Mouse (Mus musculus) frontal cortex, adult 2 months (tissue): Measurements from ENCODE around the gene Smarcd3. TPM values are rescaled to one million over a fixed set of nuclear protein-coding genes. Genes with fewer than 3 reads are reported as not detected.

Experiments used
- DNase-seq, 2 experiments: peaks; one replicate each; pipeline ENCODE4 v3.0.0; 2022; ENCODE audit warnings: low spot score in 1 of 2; ENCODE audit errors: extremely low spot score in 1 of 2
- polyA plus RNA-seq: library from polyadenylated mRNA; depleted of rRNA; stranded (reverse); fragments of >200 nt; gene quantifications from 2 replicates; pipeline ENCODE4 v1.2.3, GENCODE M21; 2012

Gene Smarcd3
- polyA plus RNA-seq, 1 experiment: 135 TPM

DNA sequence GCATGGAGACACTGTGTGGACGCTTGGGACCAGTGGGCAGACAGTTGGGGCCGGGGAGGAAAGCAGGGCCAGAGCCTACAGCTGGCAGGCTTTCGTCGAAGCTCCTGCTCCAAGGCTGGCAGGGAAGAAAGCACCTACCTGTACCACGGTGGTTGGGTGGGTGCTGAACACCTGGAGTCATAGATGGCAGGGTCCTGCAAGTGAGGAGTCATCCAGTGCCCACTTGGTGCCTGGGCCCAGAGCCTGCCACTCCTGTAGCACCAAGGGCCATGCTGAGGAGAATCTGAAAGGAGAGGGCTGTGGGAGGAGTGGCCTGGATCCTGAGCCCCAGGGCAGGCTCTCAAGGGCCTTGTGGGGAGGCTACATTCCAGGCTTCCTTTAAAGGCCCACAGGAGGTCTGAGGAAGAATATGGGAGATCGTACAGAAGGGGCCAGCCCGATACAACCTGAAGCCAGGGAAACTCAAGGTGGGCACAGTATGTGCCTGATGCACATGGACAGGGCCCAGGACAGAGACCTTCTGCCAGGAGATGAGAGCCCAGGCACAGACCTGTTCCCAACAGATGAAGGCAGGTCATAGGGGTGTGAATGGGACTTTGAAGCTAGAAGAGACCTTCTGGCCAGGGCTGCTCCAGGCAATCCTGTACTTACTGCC lies 1.7 kb downstream of the Smarcd3 start:
- no peak for DNase-seq

- no peak for DNase-seq
Observed at GRCm38 (mm10) chr5:24620626-24621025, 3.6 kb downstream of the Smarcd3 start.

- DNase-seq: no peak
Observed at GRCm38 (mm10) chr5:24620116-24620515, 4.1 kb downstream of the Smarcd3 start.

GRCm38 (mm10) chr5:24618921-24619320 lies 5.3 kb downstream of the Smarcd3 start:
- DNase-seq: no peak

DNA sequence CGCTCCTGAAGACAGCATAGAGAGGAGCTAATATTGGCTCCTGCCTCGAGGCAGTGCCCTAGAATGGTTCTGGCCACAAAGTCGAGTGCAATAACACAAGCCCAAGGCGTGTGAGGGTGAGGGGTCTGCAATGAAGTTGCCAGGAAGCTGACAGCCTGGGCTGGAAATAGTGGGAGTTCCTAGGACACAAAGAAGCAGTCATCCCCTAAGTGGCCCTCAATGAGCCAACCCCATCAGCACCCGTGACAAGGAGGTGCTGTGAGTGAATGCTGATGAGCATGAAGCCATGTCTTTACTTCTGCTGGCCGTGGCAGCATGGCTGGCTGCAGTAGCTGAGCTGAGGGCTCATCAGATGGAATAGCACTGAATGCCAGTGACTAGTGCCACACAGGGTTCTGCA lies 9.1 kb downstream of the Smarcd3 start:
- DNase-seq: no peak

- no peak for DNase-seq
Observed at GRCm38 (mm10) chr5:24612302-24612649, 11.9 kb downstream of the Smarcd3 start.

GRCm38 (mm10) chr5:24611366-24612301 lies 12.6 kb downstream of the Smarcd3 start:
- peak in 1 of 2 experiments; percentile 79 for DNase-seq

DNA sequence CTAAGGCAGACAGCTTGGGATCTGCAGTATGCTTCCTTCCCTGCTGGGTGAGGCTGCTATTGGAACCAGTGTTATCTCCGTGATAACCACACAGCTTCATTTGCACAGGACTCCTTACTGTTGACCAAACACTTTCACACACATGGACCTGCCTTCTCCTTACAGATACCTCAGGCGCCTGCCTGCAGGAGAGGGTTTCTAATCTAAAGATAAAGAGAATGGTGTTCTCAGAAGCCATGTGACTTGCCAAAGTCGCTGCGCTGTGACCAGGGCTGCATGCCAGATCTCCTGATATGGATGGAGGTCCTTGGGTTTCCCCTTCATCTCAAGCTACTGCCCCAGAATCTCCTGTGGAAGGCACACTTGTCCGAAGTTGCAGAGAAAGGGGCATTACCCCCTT lies 14.8 kb downstream of the Smarcd3 start:
- DNase-seq: no peak

DNA sequence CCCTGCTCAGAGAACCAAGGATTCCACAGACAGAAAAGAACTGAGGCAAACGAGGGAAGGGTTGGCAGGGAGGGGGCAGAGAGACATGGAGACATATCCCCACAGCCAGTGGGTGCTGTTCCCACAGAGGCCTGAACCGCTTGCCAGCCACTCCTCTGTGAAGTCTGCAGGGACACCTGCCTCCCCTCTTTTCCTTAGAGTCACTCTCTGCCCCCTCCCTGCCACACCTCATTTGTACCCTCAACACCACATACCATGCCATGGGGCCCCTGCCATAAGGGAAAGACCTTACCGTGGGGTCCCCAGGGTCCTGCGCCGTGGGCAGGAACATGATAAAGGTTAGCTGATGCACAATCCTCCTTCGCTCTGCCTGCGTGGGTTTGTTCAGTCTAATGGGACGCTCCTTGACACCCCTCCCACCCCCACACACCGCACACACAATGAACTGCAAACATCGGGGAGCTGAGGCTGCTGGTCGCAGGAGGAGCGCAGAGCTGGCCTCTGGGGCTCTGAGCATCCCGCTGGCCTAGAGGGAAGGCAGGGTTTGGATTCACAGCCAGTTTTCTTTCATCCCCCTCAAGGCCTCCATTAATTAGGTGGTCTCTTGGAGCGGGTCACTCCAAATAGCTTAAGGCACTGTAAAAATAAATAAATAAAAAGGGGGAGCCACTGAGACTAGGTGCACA lies 18.1 kb downstream of the Smarcd3 start:
- DNase-seq: no peak

GRCm38 (mm10) chr5:24605321-24605979 lies 18.8 kb downstream of the Smarcd3 start:
- DNase-seq: no peak

DNA sequence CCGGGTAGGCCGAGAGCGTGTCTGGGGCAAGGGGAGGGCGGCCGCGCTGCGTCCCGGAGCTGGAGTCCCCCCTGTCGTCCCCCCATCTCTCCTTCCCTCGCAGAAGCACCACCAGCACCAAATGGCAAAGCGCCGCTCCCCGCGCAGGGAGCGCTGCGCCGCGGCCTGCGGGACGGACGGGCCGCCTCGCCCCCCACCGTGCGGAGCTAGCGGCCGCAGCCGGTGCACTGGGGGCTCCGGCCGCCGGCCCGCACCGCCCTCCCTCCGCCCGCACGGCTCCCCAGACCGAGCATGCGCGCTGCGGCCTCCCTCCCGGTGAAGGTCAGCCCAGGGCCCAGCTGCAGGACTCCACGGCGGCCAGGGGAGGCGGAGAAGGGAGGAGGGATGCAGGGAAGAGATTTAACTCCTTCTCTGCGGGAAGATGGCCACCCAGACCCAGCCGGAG lies 19.5 kb downstream of the Smarcd3 start:
- peak in 1 of 2 experiments; percentile 71 for DNase-seq

DNA sequence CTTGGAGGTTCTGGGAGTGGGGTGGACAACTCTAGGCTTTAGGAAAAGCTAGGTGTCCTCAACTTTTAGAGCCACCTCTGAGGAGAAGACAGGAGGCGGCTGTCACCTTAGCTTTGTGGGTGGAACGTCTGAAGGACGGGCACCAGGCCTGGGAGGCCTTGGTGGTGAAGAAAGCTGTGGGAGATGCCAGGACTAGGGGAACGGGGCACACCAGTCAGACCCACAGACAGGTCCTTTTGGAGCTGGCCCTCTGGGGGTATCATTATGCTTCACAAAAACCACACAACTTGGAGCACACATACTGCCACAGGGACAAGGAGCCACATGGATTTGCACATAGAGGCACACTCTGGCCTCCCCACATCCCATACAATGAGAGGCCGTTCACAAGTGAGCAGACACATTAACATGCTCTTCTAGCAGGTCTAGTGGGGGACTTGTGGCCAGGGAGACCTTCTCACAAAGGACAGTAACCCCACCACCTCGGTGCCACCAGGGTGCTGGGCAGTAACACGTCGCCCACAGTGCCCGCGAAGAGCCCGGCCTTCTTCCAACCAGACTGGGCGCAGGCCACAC lies 20.0 kb downstream of the Smarcd3 start:
- no peak for DNase-seq

DNA sequence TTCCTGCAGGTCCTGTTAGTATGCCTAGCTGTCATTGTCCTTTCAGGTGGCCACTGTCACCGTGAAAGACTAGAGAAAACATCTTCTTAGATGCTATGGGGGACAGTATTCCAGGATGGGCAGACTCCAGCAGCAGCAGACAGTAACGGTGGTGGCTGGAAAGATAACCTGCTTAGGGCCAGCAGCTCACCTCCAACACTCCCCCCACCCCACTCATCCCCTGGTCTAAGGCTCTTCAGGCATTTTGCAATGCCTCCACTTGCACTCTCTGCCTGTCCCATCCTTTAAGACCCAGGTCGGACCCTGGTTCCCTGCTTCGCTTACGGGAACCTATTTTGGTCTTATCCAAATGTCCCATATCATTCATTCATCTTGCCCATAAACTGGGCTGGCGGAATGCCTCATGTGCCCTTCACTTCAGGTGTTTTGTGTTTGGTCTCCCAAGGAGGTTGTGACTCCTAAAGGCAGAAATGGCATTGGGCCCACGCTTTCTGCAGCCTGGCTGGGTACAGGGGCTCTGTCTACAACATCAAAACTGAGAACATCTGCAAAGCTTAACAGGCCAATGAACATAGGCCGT lies 20.7 kb downstream of the Smarcd3 start:
- DNase-seq: no peak

DNA sequence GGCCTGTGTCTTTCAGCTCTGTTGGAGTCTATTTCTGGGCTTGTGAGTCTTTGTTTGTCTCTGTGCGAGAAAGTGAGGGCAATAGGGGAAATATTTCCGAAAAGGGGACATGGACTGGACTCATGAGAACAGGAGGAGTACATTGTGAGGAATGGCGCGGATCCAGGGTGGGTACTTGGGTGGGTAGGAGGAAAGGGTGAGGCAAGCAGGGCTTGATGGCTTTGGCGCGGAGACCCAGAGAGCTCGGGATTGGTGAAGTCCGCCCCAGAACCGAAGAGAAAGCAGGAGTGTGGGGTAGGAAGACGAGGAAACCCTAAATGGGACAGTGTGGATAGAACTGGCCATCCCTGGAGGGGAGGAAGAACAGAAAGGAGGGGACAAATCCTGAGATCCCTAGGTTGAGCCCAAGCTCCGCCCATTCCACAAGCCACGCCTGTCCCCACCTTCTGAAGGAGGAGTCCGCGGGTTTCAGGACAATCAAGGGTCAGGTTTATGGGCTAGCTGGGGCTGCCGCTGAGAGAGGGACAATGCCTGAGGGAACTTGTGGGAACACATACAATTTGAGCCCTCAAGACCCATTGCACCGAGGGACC lies 21.4 kb downstream of the Smarcd3 start:
- DNase-seq: peak in 1 of 2 experiments; percentile 62

GRCm38 (mm10) chr5:24601911-24602750 lies 22.1 kb downstream of the Smarcd3 start:
- no peak for DNase-seq

DNA sequence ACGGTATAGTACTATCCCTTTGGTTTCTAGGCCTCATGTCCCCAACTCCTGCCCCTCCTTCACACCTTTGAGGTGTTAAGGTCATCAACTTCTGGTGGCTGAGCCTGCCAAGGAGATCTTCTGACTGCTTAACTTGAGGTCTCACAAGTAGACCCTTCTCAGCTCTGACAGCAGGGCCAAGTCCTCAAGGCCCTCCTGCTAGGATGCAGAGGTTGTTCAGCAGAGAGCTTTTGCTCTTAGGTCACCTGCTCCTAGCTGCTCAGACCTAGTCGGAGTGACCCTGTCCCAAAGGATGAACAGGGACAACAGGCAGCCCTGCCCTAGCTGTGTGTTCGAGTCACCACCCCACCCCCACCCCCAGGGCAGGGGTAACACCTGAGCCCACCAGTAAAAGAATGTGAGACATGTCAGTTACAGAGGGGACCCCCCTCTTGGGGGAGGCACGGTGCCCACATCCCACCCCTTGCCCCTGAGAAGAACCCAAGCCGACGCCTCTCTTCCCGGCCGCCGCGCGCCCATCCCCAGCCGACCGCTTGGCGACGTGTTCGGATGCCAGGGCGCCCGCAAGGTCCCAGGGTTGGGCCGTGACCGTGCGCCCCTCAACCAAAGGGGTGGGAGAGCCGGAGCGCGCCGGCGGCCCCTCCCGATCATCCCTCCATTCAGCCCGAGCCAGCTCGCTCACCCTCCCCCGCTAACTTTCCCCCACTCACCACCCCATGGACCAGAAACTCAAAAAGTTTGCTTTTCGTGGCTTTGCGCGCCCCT lies 23.0 kb downstream of the Smarcd3 start:
- no peak for DNase-seq

DNA sequence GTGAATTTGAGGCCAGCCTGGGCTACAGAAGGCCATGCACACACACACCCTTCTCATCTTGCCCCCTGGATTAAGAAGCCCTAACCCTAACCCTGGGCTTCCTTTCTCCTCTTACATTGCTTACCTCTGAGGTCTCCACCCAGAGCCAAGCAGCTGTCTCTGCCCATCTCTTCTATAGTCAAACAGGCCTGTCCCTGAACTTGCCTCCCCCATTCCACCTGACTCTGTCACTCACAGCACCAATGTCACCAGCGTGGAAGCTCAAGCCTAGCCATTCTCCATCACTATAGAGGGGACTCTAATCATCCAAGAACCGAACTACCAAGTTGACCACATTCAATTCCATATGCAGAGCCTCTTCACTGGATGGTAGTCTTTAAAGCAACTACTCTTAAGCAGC lies 24.0 kb downstream of the Smarcd3 start:
- DNase-seq: no peak

DNA sequence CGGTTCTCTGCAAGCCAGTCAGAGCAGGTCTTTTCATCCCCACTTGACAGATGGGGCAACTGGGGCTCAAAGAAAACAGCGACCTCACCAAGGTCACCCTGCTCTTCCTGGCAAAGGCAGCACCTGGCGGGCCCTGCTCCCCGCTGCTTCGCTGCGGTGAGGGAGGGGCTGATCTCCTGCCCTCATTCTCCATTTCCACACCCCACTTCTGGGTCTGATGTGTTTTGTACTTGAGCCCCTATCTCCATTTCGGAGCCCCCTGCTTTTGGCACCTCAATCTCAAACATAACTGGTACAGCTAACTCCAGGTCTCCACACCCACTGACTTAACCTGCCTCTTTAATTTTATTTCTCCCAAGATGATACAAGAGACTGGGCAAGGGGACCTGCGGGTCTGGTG lies 25.1 kb downstream of the Smarcd3 start:
- DNase-seq: no peak
